Mouse (Mus musculus) kidney, embryonic 14.5 days (tissue): ENCODE measurements around the gene Fhad1. TPM values are rescaled to one million over a fixed set of nuclear protein-coding genes. Genes with fewer than 3 reads are reported as not detected.

ENCODE experiments used
- ATAC-seq: fragments of 200-750 bp; cut with Nextera tagmentation; 2 replicates; pipeline ENCODE4 v1.8.0; 2017; ENCODE audit warnings: moderate number of reproducible peaks, mild to moderate bottlenecking, moderate TSS enrichment, moderate library complexity; ENCODE audit not compliant: low FRiP score, low TSS enrichment
- H3K27ac ChIP-seq: fragments of 300-500 bp; sonication (generic); 2 replicates; pipeline ENCODE4 v1.5.1; 2014; ENCODE audit warnings: low read depth, mild to moderate bottlenecking, low read length, moderate library complexity, mixed read lengths
- H3K27me3 ChIP-seq: fragments of 300-500 bp; sonication (generic); 2 replicates; pipeline ENCODE4 v1.6.1; 2014; ENCODE audit warnings: mild to moderate bottlenecking, low read length; ENCODE audit not compliant: control insufficient read depth, insufficient read depth
- H3K36me3 ChIP-seq: fragments of 300-500 bp; sonication (generic); 2 replicates; pipeline ENCODE4 v1.6.1; 2014; ENCODE audit warnings: low read length, mixed read lengths; ENCODE audit not compliant: control insufficient read depth, insufficient read depth
- H3K4me1 ChIP-seq: fragments of 300-500 bp; sonication (generic); 2 replicates; pipeline ENCODE4 v1.6.1; 2014; ENCODE audit warnings: low read length, mixed read lengths; ENCODE audit not compliant: control insufficient read depth, insufficient read depth
- H3K4me2 ChIP-seq: fragments of 300-500 bp; sonication (generic); replicated peaks from 2 replicates; pipeline ENCODE4 v1.6.1; 2014; ENCODE audit warnings: low read depth, mild to moderate bottlenecking, low read length
- H3K4me3 ChIP-seq: fragments of 300-500 bp; sonication (generic); 2 replicates; pipeline ENCODE4 v1.5.1; 2014; ENCODE audit warnings: mild to moderate bottlenecking, low read length
- H3K9ac ChIP-seq: fragments of 300-500 bp; sonication (generic); 2 replicates; pipeline ENCODE4 v1.6.1; 2014; ENCODE audit warnings: low read depth, mild to moderate bottlenecking, low read length, moderate library complexity
- H3K9me3 ChIP-seq: fragments of 300-500 bp; sonication (generic); 2 replicates; pipeline ENCODE4 v1.6.1; 2016; ENCODE audit warnings: low read length; ENCODE audit not compliant: control insufficient read depth
- WGBS: fragments of 180-500 bp; shearing (Covaris S2); extraction: QIAGEN DNeasy Blood & Tissue Kit; methylation state at CpG from one replicate; pipeline ENCODE4 v1.1.7; 2014; 5-methylcytosine and 5-hydroxymethylcytosine counted together
- polyA plus RNA-seq: library from polyadenylated mRNA; unstranded; fragments of >200 nt; fragmentation: Nextera tagmentation; extraction: Ambion mirVana; gene quantifications from 2 replicates; pipeline ENCODE4 v1.2.1, GENCODE M21; 2014

The Fhad1 gene
- 0.15 and 0.60 TPM in 2 replicates for polyA plus RNA-seq

DNA sequence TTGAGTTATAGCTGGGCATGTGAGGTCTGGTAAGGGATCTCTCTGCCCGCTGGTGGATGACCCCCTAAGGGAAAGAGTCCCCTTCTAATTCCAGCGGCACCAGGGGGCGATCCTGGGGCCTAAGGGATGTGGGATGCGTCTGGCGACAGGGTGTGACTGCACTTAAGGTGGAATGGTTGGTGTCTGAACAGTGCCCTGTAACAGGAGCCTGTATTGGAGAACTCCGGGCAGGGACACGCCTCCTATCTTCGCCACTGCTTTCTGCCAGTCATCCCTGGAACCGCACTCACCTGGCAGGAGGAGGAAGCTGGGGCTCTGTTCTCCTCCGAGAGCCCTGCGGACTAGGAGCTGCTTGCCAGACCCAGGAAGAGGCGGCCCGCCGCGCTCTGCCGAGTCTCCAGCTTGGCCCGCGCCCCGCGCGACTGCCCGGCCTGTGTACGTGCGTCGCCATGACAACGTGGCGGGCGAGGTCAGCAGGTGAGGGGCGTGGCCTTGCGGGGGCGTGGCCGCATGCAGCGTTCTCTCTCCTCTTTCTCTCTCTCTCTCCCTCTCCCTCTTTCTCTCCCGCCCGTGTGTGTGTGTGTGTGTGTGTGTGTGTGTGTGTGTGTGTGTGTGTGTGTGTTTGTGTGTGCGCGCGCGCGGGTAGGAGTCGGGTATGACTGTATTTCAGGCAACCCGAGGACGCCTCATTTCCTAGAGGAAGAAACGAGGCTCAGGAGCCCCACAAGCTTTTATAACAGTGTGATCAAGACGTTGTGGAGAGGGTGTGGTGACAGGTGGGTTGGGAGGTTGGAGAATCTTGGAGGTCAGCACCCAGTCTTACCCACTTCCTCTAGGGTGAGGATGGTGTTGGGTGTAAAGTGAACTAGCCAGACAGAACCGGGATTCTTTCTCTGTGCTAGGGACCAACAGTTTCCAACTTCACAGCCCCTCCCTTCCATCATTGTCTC is at the start of gene Fhad1:
Gene Fhad1 (minus strand): TSS at position 424 of the 950 bp plus-strand sequence.
- peak within 1 kb of the TSS; percentile 13; the same call in 1 of the 2 replicates for H3K9ac ChIP-seq
- H3K9me3 ChIP-seq: no peaks in the 10 kb centered on the region
- H3K4me2 ChIP-seq: peak within 1 kb of the TSS; percentile 67
- peak within 1 kb of the TSS; percentile 34 for H3K4me3 ChIP-seq
- H3K4me1 ChIP-seq: peaks cover 8% of the 10 kb centered on the region
- 1% methylated on average over 29 of the region's 46 CpGs for WGBS
- no peaks in the 10 kb centered on the region for H3K36me3 ChIP-seq
- no peaks in the 10 kb centered on the region for H3K27me3 ChIP-seq
- peak; percentile 93 for ATAC-seq
- H3K27ac ChIP-seq: no peak within 1 kb of the TSS

DNA sequence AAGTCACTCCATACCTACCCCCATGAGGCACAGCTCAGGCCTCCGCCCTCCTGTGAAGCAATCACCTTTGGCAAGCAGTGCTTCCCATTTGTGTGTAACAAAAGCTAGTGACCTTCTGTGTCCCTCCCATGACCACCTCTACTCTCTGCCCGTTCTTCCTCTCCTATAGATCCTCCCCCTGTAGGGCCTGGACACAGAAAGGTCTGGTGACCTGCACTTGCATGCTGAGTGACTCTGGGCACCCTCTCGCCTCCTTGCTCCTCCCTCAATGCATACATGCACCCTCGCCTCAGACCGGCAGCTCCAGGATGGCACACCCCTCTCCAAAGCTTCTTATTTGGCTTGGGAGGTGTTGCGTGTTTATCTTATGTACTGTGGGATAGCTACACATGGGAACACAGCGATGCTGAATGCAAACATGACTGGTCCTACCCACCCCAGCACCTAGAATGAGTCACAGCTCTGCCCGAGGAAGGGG is 48.2 kb upstream of the Fhad1 start:
- Histone ChIP-seq H3K36me3 (no peaks in the 10 kb centered on the region), H3K9ac (no peak overlapping the region), H3K27ac (no peak overlapping the region), H3K4me3 (no peak overlapping the region), H3K27me3 (no peaks in the 10 kb centered on the region), H3K9me3 (no peaks in the 10 kb centered on the region), H3K4me2 (no peak overlapping the region), H3K4me1 (peaks cover 13% of the 10 kb centered on the region; the same call in 1 of the 2 replicates)
- peak; percentile 17; the same call in 1 of the 2 replicates for ATAC-seq
- WGBS: 80% methylated on average over 8 of the region's 8 CpGs

GRCm38 (mm10) chr4:142061485-142062240 is 46.8 kb upstream of the Fhad1 start:
- H3K9me3 ChIP-seq: no peaks in the 10 kb centered on the region
- ATAC-seq: no peak
- H3K27me3 ChIP-seq: no peaks in the 10 kb centered on the region
- no peak overlapping the region for H3K27ac ChIP-seq
- no peaks in the 10 kb centered on the region for H3K36me3 ChIP-seq
- no peak overlapping the region for H3K4me2 ChIP-seq
- WGBS: 74% methylated on average over 23 of the region's 23 CpGs
- H3K4me3 ChIP-seq: no peak overlapping the region
- no peak overlapping the region for H3K9ac ChIP-seq
- peaks cover 13% of the 10 kb centered on the region; the same call in 1 of the 2 replicates for H3K4me1 ChIP-seq

DNA sequence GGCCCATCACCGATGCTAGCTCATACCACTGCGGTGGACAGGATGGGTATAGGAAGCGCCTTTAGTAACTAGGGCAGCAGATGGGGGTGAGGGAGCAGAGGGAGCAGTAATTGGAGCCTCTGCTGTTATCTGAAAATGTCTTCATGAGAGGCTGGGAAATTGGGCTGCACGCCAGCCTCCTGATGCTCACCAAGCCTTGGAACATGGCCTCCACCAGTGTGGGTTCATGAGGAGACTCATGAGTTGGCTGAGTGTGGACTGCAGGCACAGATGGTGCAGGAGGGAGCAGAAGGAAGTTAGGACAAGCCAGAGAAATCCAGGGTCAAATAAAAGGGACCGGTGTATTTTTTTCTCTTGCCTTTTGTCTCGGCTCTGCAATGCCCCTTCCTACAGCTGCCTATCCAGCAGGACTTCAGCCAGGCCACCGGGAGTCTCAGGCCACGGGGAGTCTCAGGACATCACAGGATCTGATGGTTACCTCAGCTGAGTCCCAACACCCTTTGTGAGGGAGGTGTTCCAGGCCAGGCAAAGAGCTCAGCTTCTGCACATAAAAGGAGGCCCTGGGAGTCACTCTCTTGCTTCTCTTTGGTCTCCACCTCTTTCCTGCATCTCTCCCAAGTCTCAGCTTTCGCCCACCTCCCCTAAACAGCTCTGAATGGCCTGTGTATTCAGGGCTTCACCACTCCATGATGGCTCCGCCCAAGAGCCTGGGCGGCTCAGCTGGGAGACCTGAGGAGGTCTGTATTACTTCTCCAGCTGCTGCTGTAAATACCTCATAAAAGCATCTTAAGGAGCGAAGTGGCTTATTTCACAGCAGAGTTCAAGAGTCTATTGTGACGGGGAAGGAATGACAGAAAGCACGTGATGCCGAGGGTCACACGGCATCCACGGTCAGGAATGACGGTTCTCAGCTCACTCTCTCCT is 45.8 kb upstream of the Fhad1 start:
- H3K27ac ChIP-seq: no peak overlapping the region
- no peak overlapping the region for H3K9ac ChIP-seq
- peaks cover 9% of the 10 kb centered on the region; the same call in 1 of the 2 replicates for H3K4me1 ChIP-seq
- H3K4me3 ChIP-seq: no peak overlapping the region
- H3K27me3 ChIP-seq: no peaks in the 10 kb centered on the region
- no peaks in the 10 kb centered on the region for H3K36me3 ChIP-seq
- WGBS: 41% methylated on average over 18 of the region's 18 CpGs
- no peak; the same call in 1 of the 2 replicates for ATAC-seq
- H3K4me2 ChIP-seq: no peak overlapping the region
- H3K9me3 ChIP-seq: no peaks in the 10 kb centered on the region

DNA sequence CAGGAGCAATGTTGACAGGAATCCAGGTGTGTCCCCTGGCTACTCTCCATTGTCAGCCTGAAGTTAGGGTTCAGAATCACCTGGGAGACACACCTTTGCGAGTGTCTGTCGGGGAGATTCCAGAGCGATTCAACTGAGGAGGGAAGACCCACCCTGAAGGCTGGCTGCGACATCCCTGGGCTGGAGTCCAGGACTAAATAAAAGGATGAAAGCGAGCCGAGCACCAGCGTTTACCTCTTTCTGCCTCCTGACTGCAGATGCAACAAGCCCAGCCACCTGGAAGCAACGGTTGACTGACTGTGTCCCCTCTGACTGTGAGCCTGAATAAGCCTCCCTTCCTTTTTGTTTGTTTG is 44.9 kb upstream of the Fhad1 start:
- Histone ChIP-seq H3K4me2 (no peak overlapping the region), H3K4me3 (no peak overlapping the region), H3K9me3 (no peaks in the 10 kb centered on the region), H3K27ac (no peak overlapping the region), H3K9ac (no peak overlapping the region), H3K36me3 (no peaks in the 10 kb centered on the region), H3K27me3 (no peaks in the 10 kb centered on the region), H3K4me1 (0 out of 2 replicates have a peak, but pooled peaks cover 7% of the 10 kb centered on the region)
- WGBS: 89% methylated on average over 8 of the region's 8 CpGs
- ATAC-seq: no peak

- H3K27ac ChIP-seq: no peak overlapping the region
- WGBS: 91% methylated on average over 13 of the region's 13 CpGs
- H3K36me3 ChIP-seq: no peaks in the 10 kb centered on the region
Observed at GRCm38 (mm10) chr4:142059113-142059840, 44.4 kb upstream of the Fhad1 start.

DNA sequence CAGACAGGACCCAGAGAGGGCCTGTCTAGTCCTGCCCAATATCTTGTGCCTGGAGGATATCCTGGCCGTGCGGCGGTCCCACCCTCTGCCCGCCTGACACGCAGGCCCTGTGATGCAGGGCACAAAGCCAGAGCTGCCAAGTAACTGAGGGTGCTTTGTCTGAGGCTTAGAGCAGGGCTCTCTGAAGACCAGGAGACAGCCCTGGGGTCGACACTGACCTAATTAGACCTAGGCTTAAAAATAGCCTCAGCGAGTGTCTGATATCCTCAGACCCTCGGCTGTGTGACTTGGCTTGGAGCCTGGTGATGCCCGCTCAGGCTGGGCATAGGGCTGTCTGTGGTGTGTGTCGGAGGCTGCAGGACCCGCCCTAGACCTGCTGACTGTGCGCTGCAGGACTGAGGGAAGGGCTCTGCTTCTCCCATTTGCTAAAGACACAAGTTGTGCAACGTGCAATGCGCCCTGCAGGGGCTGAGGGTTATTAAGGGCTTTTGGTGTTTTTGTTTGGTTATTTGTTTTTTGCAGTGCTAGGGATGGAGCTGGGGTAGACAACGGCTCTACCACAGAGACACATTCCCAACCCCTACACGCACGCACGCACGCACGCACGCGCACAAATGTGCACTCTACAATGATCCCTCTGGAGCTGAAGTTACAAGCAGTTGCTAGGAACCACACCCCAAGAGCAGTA is 42.8 kb upstream of the Fhad1 start:
- Histone ChIP-seq H3K27me3 (no peaks in the 10 kb centered on the region), H3K4me3 (no peak overlapping the region), H3K36me3 (no peaks in the 10 kb centered on the region), H3K9me3 (no peaks in the 10 kb centered on the region), H3K4me2 (no peak overlapping the region), H3K9ac (no peak overlapping the region), H3K4me1 (peaks cover 18% of the 10 kb centered on the region), H3K27ac (no peak overlapping the region)
- 86% methylated on average over 22 of the region's 22 CpGs for WGBS
- ATAC-seq: no peak

More at GRCm38 (mm10) chr4:142059113-142059840, 44.4 kb upstream of the Fhad1 start:
- Histone ChIP-seq H3K9me3 (no peaks in the 10 kb centered on the region), H3K27me3 (no peaks in the 10 kb centered on the region), H3K4me2 (no peak overlapping the region), H3K9ac (no peak overlapping the region), H3K4me1 (peaks cover 11% of the 10 kb centered on the region; the same call in 1 of the 2 replicates), H3K4me3 (no peak overlapping the region)
- ATAC-seq: no peak
